Mouse (Mus musculus) testis, postnatal 14 days (tissue): ENCODE measurements around the gene Rgs21.

Source experiments
- DNase-seq: peaks from one replicate; pipeline ENCODE4 v3.0.0; 2021; ENCODE audit warnings: low spot score

Rgs21 gene

GRCm38 (mm10) chr1:144567567-144567966 is at the start of gene Rgs21:
Rgs21 (minus strand) TSS chr1:144567667.
- no peak for DNase-seq

GRCm38 (mm10) chr1:144604071-144604470 is 36.6 kb upstream of the Rgs21 start:
- no peak for DNase-seq

- no peak for DNase-seq
These were observed 35.5 kb upstream of the Rgs21 start for GRCm38 (mm10) chr1:144602987-144603386.

- no peak for DNase-seq
These were observed 11.9 kb upstream of the Rgs21 start for GRCm38 (mm10) chr1:144579321-144579720.

GRCm38 (mm10) chr1:144572972-144573371 is 5.5 kb upstream of the Rgs21 start:
- DNase-seq: no peak

- no peak for DNase-seq
These were observed 2.4 kb upstream of the Rgs21 start for GRCm38 (mm10) chr1:144569905-144570304.

- no peak for DNase-seq
These were observed 22.3 kb downstream of the Rgs21 start for GRCm38 (mm10) chr1:144545142-144545541.

- no peak for DNase-seq
These were observed 22.9 kb downstream of the Rgs21 start for GRCm38 (mm10) chr1:144544497-144544961.

GRCm38 (mm10) chr1:144531746-144532145 is 35.7 kb downstream of the Rgs21 start:
- no peak for DNase-seq

GRCm38 (mm10) chr1:144517878-144518426 is 49.5 kb downstream of the Rgs21 start:
- DNase-seq: no peak

GRCm38 (mm10) chr1:144502241-144502640 is 65.2 kb downstream of the Rgs21 start:
- DNase-seq: no peak

GRCm38 (mm10) chr1:144500423-144500822 is 67.0 kb downstream of the Rgs21 start:
- no peak for DNase-seq

- no peak for DNase-seq
These were observed 67.7 kb downstream of the Rgs21 start for GRCm38 (mm10) chr1:144499719-144500118.

GRCm38 (mm10) chr1:144498725-144499124 is 68.7 kb downstream of the Rgs21 start:
- DNase-seq: no peak

- no peak for DNase-seq
These were observed 69.4 kb downstream of the Rgs21 start for GRCm38 (mm10) chr1:144498051-144498450.

GRCm38 (mm10) chr1:144493336-144493735 is 74.1 kb downstream of the Rgs21 start:
- DNase-seq: no peak

GRCm38 (mm10) chr1:144488223-144488835 is 79.1 kb downstream of the Rgs21 start:
- DNase-seq: no peak
